Mouse (Mus musculus) MEL (cell line): ENCODE data around the gene Yif1a.

ENCODE experiments used
- BHLHE40 ChIP-seq: IDR thresholded peaks from 2 replicates; pipeline ENCODE4 v1.6.1; 2012; ENCODE audit warnings: low read depth, mild to moderate bottlenecking, inconsistent platforms, low read length, improper control_type of control experiment, borderline replicate concordance
- CHD1 ChIP-seq: IDR thresholded peaks from 2 replicates; pipeline ENCODE4 v1.6.1; 2012; ENCODE audit warnings: low read depth, mild to moderate bottlenecking, inconsistent platforms, low read length, improper control_type of control experiment
- CTCF ChIP-seq, 3 experiments: IDR thresholded peaks in 2 of 3; conservative IDR thresholded peaks in 1 of 3; 2 replicates each; pipeline ENCODE4 v1.5.1; 2011 to 2012; ENCODE audit warnings: low read length in 3 of 3, low read depth in 2 of 3, mild to moderate bottlenecking in 2 of 3, improper control_type of control experiment in 1 of 3, inconsistent platforms in 1 of 3, mixed read lengths in 1 of 3, moderate library complexity in 1 of 3; ENCODE audit not compliant: control insufficient read depth in 1 of 3, insufficient read depth in 1 of 3, poor library complexity in 1 of 3, severe bottlenecking in 1 of 3
- ELF1 ChIP-seq: IDR thresholded peaks from 2 replicates; pipeline ENCODE4 v1.6.1; 2014; ENCODE audit warnings: low read depth, mild to moderate bottlenecking, inconsistent platforms, low read length, improper control_type of control experiment, moderate library complexity
- EP300 ChIP-seq, 2 experiments: IDR thresholded peaks; 2 replicates each; pipeline ENCODE4 v1.6.1; 2011; ENCODE audit warnings: improper control_type of control experiment in 2 of 2, low read length in 2 of 2, low read depth in 1 of 2, mild to moderate bottlenecking in 1 of 2
- GATA1 ChIP-seq: IDR thresholded peaks from 2 replicates; pipeline ENCODE4 v1.6.1; 2011; ENCODE audit warnings: low read depth, low read length, improper control_type of control experiment
- MAX ChIP-seq: IDR thresholded peaks from 2 replicates; pipeline ENCODE4 v1.6.1; 2011; ENCODE audit warnings: low read length, improper control_type of control experiment
- MXI1 ChIP-seq: IDR thresholded peaks from 2 replicates; pipeline ENCODE4 v1.6.1; 2011; ENCODE audit warnings: mild to moderate bottlenecking, low read depth, low read length, improper control_type of control experiment
- MYB ChIP-seq: IDR thresholded peaks from 2 replicates; pipeline ENCODE4 v1.6.1; 2011; ENCODE audit warnings: mild to moderate bottlenecking, low read depth, low read length, improper control_type of control experiment
- POLR2A ChIP-seq, 2 experiments: IDR thresholded peaks; 2 replicates each; pipeline ENCODE4 v1.6.1; 2011 to 2012; ENCODE audit warnings: low read length in 2 of 2, mild to moderate bottlenecking in 2 of 2, control low read depth in 1 of 2, improper control_type of control experiment in 1 of 2, low read depth in 1 of 2, moderate library complexity in 1 of 2; ENCODE audit not compliant: control insufficient read depth in 1 of 2, insufficient read depth in 1 of 2, poor library complexity in 1 of 2
- POLR2AphosphoS5 ChIP-seq: IDR thresholded peaks from 2 replicates; pipeline ENCODE4 v1.6.1; 2012; ENCODE audit warnings: low read depth, borderline replicate concordance, mild to moderate bottlenecking, inconsistent platforms, low read length, moderate library complexity, mixed read lengths
- USF2 ChIP-seq, 2 experiments: IDR thresholded peaks; 2 replicates each; pipeline ENCODE4 v1.6.1; 2011 to 2012; ENCODE audit warnings: improper control_type of control experiment in 2 of 2, low read length in 2 of 2, borderline replicate concordance in 1 of 2, inconsistent platforms in 1 of 2, low read depth in 1 of 2, mild to moderate bottlenecking in 1 of 2; ENCODE audit not compliant: insufficient read depth in 1 of 2

- TF ChIP-seq CTCF (IDR thresholded peaks at IDR 0.05 in 2 of 3, conservative IDR thresholded peaks at IDR 0.05 in 1 of 3; ENCODE audit: control insufficient read depth in 1 of 3, insufficient read depth in 1 of 3, low read depth in 2 of 3, low read length in 3 of 3, poor library complexity in 1 of 3, severe bottlenecking in 1 of 3), result no peak
- no peak for TF ChIP-seq BHLHE40
- TF ChIP-seq POLR2AphosphoS5, result no peak
- TF ChIP-seq USF2 (IDR thresholded peaks at IDR 0.05; ENCODE audit: borderline replicate concordance in 1 of 2, insufficient read depth in 1 of 2, low read depth in 1 of 2, low read length in 2 of 2), result no peak
- no peak for TF ChIP-seq EP300 (IDR thresholded peaks at IDR 0.05; ENCODE audit: low read depth in 1 of 2, low read length in 2 of 2)
- no peak for TF ChIP-seq POLR2A (IDR thresholded peaks at IDR 0.05; ENCODE audit: control insufficient read depth in 1 of 2, insufficient read depth in 1 of 2, low read depth in 1 of 2, low read length in 2 of 2, poor library complexity in 1 of 2)
- TF ChIP-seq CHD1, result no peak
- no peak for TF ChIP-seq GATA1
- no peak for TF ChIP-seq MXI1
- TF ChIP-seq ELF1, result no peak
- no peak for TF ChIP-seq MYB
- TF ChIP-seq MAX, result no peak
Observed at GRCm38 (mm10) chr19:5122492-5122891, 34.2 kb downstream of the Yif1a start.
